Mouse (Mus musculus) c-Kit-positive CD71-positive TER-119-negative erythroid progenitor cells, embryonic 14.5 days (primary cell): ENCODE measurements around the gene Gng2.

Source experiments
- DNase-seq: peaks from one replicate; pipeline ENCODE4 v3.0.0-alpha.2; 2013; ENCODE audit warnings: low read depth

The Gng2 gene

DNA sequence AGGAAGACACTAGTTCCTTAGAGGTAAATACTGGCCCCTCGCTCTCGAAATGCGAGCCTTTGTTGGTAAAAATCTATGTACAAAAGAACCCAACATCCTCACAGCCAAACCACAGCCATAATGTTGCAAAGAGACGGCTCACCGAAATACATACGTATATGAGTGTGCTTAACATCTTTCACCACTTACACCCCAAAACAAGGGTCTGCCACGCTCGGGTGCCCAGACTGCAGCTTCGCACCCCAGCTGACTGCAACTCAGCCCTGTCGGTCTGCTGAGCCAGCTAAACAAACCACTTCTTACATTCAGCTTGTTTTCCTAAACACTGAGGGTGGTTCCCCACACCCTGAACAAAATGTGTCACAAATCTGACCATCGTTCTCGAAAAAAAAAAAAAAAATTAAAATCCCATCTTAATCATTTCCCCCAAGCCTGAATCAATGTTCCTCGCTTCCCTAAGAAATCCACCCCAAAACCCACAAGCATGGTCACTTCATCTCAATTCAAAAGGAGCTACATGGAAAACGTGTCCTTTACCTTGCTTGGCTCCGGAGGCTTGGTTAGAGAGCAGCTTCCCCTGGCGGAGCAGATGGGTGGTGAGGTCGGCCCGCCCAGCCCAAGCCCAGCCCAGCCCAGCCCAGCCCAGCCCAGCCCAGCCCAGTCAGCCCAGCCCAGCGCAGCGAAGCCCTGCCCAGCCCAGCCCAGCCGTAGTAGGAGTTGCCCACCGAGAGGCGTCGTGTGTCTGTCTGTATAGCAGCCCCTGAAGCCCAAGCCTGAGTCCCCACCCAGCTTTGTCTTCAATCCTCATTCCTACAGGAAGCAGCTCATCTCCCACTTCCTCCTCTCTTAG is 781 bp downstream of the Gng2 start:
- DNase-seq = peak; percentile 32

DNA sequence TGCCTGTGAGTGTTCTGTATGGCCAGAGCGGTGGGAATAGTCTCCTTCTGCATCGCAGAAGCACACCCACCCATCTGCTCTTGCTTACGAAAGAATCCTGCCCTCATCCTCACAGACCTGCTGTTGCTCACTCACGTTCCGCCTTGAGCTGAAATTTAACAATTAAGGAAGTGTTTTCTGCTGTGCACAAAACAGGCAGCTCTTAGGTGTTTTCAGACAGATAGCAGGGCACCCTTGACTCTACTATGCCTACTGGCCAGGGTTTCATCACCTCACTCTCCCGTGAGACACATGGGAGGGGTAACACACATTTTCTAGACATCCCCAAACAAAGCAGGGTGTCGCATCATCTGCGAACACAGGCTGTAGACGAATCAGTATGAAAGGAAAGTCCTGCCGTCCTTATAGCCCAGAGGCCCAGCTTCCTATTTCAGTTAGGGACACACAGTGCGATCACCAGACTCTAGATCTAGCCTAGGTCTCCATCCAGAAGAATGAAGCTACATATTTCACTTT is 2.4 kb downstream of the Gng2 start:
- no peak for DNase-seq

- DNase-seq = no peak
These were observed 3.0 kb downstream of the Gng2 start for GRCm38 (mm10) chr14:19974429-19974828.

DNA sequence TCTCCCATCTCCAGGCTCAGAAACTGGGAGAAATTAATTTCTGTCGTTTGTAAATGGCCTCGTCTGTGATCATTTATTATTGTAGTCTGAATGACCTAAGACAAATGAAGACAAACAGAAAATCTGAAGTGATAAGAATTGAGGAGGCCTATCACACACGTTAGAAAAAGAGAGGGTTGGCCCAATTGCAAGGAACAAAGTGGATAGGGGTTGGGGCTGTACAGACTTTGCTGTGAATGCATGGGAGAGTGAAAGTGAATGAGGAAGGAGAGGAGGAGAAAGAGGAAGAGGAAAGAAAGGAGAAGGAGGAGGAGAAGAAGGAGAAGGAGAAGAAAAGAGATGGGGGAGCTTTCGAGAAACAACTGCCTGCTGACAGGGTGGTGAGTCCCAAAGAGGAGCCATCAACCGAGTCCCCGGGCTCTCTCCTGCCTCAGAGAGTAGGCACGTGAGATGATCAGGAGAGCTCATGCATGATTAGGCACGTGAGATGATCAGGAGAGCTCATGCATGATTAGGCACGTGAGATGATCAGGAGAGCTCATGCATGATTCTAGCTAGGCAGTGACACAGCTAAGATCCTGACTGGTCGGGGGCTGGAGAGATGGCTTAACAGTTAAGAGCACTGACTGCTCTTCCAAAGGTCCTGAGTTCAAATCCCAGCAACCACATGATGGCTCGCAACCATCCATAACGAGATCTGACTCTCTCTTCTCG is 5.0 kb downstream of the Gng2 start:
- no peak for DNase-seq

DNA sequence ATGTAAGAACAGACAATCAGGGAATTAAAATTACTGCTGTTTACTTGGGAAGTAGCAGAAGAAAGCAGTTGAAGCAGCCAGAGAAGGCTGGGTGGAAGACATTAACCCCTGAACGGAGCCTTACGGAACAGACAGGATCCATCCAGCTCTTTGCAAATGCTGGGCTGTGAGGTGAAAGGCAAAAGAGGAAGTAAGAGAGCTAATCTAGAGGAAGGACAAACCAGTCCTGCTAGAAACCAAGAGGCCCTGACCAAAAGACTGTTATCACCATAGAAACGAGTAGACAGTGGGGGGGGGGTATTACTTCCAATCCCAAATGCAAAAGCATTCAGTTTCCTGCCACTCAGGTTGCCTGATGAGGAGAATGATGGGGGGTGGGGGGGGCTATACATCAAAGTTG is 6.6 kb downstream of the Gng2 start:
- no peak for DNase-seq

DNA sequence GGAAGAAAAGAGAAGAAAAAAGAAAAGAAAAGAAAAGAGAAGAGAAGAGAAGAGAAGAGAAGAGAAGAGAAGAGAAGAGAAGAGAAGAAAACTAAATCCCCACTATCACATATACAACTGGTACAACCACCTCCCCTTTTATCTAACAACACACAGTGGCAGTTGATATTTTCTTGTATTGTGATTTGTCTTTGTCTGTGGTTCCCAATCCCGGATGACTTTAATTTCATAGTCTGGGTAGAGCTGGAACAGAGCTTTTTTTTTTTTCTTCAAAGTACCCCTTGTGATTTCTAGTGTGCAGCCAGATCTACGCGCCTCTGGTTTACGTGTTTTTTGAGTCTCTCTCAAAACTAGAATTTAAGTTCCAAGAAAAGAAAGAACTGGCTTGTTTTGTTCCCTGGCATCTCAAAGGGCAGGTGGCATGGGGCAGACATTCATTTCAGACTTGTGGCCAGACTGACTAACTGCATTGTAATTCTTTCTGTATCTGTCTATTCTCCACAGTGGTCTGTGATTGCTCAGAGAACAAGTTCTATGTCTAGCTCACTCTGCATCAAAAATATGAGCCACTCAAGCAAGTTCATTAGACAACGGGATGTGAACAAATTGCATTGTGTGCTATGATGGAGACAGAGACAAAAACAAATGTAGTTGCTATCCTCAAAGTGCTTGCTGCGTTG is 7.2 kb downstream of the Gng2 start:
- no peak for DNase-seq

- no peak for DNase-seq
These were observed 7.9 kb downstream of the Gng2 start for GRCm38 (mm10) chr14:19969566-19969965.

DNA sequence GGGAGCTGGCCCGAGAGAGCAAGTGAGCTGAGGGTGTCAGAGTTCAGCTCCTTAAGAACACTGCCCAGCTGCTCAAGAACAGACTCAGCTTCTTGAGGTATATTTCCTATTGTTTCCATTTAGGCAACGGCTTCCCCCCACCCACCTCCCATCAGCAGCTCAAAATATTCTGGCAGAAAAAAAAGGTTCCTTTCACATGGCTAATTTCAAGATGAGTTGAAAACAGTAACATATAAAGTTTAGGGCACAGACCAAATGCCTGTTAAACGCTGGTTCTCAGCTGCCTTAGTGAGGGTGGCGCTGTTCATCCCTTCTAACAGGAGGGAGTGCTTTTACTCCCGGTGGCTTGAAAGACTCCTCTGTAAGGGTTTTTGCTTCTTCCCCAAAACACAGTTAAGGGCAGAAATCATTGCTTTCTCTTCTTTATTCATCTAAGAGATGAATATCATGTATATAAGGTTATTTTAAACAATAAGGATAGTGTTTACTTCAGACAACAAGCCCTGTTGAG is 8.4 kb downstream of the Gng2 start:
- DNase-seq = no peak

DNA sequence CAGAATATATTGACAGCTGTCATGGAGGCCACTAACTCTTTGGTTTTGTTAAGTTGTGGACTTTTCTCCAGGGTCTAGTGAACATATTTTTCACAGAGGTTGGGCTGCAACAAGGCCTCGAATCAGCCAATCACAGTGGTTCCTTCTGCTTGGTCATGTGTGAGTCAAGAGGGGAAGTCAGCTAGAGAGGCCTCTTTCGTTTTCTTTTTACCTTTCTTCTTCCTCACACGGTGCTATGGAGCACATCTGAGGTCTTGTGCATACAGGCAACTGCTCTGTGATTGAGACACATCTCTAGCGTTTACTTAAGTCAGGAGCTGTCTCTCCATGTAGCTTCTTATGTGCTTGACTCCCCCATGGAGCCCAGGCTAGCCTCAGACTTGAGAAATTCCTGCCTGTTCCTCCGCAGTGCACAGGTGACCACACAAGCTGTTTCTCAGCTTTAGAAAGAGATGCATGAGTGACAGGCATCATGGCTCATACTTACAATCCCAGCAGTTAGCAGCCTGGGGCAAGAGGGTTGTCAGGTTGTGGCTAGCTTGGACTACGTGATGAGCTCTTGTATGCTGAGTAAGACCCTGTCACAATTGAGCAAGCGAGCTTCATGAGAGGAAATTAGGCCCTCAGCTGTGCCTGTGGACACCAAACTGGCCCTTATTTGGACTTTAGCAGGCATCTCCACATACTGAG is 9.0 kb downstream of the Gng2 start:
- no peak for DNase-seq

- DNase-seq = no peak
These were observed 9.9 kb downstream of the Gng2 start for GRCm38 (mm10) chr14:19967482-19967881.

- no peak for DNase-seq
These were observed 13.4 kb downstream of the Gng2 start for GRCm38 (mm10) chr14:19963961-19964505.

- no peak for DNase-seq
These were observed 15.2 kb downstream of the Gng2 start for GRCm38 (mm10) chr14:19961924-19962915.

DNA sequence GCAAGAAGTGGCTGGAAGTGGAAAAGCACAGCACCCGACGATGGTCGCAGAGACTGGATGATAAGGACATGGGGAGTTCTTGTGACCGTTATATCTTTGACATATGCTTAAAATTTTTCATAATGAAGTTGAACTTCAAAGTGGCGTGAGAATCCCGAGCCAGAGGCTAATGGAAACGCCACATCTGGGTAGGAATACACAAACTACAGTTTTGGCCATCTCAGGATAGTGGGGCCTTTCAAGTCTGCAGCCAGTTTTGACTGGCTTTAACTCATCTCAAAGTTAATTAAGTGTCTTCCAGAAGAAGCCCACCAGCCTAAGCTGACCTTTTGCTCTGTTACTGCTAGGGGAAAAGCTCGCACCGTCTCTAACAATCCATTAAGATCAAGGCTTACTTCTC is 17.6 kb downstream of the Gng2 start:
- DNase-seq = no peak

DNA sequence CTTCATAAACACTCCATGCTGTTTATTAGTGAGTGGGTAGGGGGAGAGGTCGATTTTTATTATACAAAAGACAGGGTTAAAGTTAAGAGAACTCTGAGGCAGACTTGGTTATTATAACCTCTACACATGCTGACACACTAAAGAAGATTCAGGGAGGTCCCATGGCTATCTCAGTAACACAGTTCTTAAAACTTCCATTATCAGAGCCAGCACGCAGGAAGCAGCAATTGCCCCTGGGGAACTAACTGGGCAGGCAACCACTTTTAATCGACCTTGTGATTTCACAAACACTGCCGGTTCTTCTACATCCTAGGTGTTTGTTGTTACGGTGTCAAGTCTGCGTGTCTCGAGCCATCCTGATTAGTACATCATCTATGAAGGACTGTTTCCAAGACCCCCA is 22.4 kb downstream of the Gng2 start:
- DNase-seq = peak; percentile 9

DNA sequence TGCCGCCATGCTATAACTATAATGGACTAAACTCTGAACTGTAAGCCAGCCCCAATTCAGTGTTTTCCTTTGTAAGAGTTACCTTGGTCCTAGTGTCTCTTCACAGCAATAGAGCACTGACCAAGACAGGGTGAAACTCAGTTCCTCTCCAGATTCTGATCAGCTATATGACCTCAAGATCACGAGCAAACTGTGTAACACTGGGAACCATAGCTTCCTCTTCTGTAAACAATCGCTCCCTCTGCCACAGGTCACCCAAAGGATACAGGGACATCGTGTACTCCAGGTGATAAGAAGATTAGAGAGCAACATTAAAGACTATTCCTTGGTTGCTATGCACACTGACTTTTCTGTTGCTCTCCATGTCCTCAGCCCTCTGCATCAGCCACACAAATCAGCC is 26.6 kb downstream of the Gng2 start:
- no peak for DNase-seq

DNA sequence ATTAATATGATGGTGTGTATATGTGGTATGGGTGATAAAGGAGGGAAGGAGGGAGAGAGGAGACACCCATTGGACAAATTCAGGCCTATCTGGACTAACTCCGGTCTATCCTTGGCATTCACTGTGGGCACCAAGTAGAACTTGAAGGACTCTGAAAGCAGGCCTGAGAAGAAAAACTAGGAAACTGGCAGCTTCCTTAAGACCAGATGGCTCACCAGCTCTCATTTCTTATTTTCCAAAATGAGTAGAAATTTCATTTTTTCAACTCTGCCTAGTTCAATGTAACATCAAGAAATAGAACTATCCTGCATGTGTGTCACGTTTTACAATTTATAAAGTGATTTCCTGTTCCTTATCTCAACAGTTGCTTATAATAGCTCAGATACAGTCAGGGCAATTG is 28.0 kb downstream of the Gng2 start:
- DNase-seq = no peak

DNA sequence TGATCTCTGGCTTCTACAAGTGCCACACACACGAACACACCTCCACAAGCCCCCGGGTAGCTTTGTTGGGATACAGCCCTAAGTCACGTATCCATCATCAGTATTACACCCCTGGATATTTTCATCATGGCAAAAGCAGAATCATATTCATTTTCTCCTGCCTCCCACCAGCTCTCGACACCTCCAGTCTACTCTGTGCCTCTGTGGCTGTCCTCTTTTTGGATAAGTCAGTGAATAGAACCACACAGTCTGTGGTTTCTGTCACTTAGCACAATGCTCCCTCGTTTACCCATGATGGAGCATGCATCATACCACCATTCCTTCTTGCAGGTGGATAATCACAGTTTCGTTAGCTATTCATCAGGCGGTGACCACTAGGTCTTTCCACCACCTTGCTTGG is 31.2 kb downstream of the Gng2 start:
- DNase-seq = no peak

GRCm38 (mm10) chr14:19942732-19943131 is 34.7 kb downstream of the Gng2 start:
- DNase-seq = no peak

- no peak for DNase-seq
These were observed 35.1 kb downstream of the Gng2 start for GRCm38 (mm10) chr14:19942329-19942728.

DNA sequence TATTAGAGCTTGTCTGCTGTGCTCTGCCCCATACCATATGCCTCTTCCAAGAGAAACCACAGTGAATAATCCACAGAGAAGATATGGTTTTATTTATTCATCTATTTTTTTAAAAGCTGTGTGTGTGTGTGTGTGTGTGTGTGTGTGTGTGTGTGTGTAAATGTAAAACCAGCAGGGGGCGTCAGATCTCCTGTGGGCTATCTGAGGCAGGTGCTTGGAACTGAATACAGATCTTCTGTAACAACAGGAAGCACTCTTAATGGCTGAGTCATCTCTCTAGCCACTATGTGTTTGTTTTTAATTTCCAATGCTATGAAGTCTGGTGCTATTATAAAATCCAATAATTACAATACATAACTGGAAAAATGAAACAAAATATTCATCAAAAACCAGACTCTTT is 37.4 kb downstream of the Gng2 start:
- no peak for DNase-seq
